Mouse (Mus musculus) fat pad, adult 2 months (tissue): ENCODE measurements around the gene Atp1b2.
"Not testable (repeated sequence)": the region's sequence is repeated elsewhere in the genome, so short reads cannot be mapped to it uniquely, and the experiment has no call there.

Source experiments
- DNase-seq: peaks from one replicate; pipeline ENCODE4 v3.0.0-alpha.2; 2011; ENCODE audit warnings: low read depth, low spot score; ENCODE audit errors: extremely low read depth

Atp1b2 gene

DNA sequence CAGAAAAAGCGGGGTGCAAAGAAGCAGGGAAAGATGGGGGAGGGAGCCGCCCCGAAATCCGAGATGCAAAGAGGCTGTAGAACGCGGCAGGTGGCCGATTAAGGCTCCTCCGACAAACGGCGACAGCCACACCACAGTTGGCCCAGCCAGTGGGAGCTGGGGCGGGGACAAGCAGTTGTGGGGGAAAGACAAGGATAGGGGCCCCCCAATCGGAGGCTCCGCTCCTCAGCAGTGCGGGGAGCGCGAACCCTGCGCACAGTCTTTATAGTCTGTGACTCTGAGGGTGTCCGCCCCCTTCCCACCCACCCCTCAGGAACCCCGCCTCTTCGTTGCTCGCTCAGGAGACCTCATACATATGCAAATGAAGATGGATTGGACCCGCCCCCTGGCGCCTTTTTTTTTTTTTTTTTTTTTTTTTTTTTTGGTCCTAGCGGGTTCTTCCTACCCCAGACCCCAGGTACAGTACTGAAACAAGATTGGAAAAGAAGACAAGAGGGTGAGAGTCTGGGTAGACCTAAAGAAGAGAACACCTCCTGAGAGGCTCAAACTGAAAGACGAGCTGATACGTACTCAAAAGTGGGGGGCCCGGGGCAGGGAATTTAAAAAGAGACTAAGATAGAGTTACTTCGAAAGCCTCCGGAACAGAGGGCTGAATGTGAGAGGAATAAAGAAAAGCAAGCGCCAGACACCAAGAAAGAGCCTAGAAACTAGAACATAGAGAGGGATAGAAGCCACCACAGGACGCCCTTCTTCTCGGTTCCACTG, at the start of gene Atp1b2:
TSS of gene Atp1b2 (minus strand) at position 217 of the 765 bp plus-strand sequence.
- no peak for DNase-seq

DNA sequence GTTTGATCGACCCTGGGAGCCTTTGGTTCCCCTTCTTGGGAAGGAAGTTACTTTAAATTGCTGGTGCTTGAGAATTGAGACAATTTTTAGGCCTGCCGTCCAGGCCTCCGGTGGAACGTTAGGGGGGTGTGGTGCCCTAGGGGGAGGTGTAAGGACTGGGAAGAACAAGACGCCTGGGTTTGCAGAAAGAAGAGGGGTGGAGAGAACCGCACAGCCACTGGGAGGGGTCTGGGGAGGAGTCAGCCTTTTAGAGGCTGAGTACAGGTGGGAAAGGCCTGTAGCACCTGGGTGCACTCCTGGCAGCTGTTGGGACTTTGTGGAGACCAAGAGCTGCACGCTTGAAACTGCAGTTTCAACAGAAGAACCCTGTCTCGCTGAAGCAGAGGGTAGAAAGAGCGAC, 49.0 kb upstream of the Atp1b2 start:
- no peak for DNase-seq

DNA sequence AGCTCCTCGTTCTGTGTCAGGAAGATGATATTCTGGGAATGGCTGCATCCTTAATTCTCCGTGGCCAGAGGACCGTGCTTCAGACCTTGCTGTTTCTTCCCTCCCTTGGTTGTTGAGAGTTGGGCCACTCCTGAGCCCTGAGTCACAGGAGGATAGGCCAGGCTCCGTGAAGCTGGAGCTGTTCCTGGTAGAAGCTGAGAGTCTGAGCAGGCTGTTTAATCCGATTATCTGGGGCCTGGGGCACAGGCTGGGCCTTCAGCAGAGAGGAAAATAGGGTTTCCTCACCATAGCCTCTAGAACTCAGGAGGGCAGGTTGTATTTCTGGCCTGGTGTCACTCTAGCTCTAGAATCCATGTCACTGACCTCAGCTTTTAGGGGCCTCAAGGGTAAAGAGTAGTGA, 47.7 kb upstream of the Atp1b2 start:
- DNase-seq: no peak

DNA sequence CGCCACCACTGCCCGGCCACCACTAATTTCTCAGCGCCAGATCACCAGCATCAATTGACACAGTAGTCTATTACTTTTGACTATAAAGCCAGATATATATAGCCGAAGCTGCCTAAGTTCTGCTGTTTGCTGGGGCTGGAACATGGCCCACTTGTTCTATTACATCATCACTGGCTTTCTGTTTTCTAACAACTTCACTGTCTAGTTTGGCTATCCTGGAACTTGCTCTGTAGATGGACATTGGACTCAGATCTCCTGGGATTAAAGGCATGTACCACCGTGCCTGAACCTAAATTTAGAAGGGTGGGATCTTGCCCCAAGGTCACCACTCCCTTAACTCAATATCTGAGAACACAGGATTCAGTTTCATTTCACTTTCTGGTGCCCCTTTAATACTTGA, 40.1 kb upstream of the Atp1b2 start:
- DNase-seq: no peak

DNA sequence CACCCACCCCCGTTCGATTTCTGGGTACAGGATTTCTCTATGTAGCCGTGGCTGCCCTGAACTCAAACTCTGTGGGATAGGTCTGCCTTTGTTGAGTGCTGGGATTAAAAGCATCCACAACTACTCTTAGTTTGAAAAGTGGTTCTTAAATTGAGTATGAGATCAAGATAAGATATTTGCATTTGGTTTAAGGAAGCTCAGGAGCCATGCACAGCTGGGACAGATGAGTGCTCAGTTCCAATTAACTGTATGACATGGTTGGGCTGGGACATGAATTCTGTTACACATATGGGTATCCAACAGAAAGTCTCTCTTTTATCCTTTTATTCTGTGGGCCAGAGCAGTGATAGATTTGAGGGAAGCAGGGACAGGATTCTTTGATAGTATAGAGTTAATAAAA, 29.7 kb upstream of the Atp1b2 start:
- no peak for DNase-seq

DNA sequence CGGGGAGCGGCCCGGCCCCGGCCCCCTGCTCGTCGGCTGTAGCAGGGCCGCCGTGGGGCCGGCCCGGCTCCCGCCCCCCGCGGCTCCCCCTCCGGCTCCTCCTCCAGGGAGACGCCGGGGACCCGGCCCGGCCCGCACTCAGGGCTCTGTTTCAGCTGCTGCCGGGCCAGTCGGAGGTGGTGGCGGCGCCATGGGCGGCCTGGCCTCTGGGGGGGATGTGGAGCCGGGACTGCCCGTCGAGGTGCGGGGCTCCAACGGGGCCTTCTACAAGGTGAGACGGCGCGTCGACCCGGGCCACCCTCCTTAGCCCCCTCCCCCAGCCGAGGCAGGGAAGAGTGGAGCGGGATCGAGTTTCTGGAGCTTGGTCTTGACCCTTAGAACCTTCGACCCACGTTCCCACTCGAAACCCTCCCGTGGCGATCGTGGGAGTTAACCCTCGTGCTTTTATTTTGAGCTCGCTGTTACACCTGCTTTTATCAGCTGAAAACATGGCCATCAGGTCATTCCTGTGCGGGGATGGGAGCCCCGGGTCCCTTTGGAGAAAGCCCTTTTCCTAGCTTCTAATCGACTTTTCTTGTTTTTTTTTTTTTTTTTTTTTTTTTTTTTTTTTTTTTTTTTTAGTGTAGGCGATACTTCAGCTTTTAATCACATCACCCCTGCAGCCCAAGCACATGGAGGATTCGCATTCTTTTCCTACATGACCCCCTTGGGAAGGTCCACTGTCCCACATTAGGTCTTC, 27.6 kb upstream of the Atp1b2 start:
- no peak for DNase-seq

DNA sequence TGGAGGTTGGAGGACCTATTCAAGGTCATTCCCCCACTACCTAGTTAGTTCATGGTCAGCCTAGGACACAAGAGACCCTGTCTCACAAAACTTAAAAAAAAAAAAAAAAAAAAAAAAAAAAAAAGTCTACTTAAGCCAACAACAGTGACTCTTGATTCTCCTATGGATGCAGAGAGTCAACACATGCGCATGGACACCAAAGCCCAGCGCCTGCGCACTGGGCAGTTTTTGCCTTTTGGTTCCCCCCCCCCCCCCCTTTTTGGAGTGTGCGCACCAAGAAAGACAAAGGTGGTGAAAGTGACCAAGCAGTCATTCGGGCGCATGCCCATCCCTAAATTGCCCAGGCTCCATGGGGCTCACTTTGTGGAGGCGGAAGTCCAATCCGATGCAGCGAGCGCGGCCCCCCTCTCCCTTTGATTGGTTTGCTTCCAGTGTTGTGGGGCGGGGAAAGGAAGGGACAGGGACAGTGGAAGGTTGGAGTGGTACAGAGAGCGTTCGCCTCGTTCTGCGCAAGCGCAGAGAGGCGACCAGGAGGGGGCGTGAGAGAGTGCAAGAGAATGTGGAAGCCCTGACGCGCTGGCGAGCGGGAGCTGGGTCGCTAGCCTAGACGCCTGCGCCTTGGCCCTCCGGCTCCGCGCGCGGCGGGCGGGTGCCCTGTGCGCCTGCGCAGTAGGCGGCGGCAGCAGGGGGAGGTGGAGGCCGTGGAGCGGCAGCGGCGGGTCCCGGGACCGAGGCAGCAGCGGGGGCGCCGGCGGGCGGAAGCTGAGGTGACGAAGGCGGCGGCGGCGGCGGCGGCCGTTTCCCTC, 26.7 kb upstream of the Atp1b2 start, which contains the start of gene Fxr2:
TSS of gene Fxr2 (plus strand) at position 707 of the 806 bp plus-strand sequence.
- DNase-seq: peak; percentile 74

DNA sequence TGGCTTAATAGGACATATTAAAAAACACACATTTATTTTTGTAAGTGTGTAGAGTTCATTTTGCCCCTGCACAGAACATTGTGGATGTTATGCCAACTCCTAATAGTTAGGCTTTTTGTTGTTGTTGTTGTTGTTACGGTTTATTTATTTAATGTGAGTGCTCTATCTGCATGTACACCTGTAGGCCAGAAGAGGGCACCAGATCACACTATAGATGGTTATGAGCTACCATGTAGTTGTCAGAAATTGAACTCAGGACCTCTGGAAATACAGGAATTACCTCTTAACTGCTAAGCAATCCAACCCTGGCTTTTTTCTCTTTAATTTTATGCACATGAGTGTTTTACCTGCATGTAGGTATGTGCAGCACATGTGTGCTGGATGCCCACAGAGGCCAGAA, 24.1 kb upstream of the Atp1b2 start:
- no peak for DNase-seq

DNA sequence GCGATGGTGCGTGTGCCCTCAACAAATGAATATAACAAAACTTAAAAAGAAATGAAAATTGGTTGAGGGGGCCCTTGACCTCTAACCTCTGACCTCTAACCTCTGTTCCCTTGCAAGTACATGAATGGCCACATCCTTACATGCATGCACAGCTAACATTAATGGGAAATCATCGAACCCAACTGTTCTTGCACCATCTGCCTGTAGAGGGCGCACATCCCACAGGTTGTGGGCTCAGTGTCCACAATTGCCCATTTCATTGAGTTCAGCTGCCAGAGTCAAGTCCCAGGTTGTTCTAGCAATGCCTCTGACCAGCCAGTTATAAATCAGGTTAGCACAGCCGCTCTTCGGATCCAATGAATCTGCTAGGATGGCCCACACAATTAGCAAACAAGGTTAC, 22.5 kb upstream of the Atp1b2 start:
- DNase-seq: no peak

DNA sequence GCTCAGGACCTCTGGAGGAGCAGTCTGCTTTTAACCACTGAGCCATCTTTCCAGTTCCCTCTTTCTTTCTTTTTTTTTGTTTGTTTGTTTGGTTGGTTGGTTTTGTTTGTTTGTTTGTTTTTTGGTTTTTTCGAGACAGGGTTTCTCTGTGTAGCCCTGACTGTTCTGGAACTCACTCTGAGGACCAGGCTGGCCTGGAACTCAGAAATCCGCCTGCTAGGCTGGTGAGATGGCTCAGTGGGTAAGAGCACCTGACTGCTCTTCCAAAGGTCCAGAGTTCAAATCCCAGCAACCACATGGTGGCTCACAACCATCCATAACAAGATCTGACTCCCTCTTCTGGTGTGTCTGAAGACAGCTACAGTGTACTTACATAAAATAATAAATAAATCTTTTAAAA, 18.6 kb upstream of the Atp1b2 start:
- DNase-seq: not testable (repeated sequence)

DNA sequence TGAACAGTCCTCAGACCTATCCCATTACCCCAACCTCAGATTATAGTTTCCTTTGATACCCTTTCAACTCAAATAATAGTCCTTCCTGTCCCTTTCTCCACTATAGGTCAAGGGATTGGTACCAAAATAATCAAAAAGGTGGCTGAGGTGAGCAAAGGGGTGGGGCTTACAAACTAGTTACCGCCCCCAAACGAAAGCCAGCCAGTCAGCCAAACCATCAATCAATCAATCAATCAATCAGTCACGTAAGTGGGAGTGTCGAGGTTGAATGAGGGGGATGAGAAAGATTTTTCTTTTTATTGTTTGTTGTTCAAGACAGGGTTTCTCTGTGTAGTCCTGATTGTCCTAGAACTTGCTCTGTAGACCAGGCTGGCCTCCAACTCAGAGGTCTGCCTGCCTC, 17.3 kb upstream of the Atp1b2 start:
- DNase-seq: no peak

DNA sequence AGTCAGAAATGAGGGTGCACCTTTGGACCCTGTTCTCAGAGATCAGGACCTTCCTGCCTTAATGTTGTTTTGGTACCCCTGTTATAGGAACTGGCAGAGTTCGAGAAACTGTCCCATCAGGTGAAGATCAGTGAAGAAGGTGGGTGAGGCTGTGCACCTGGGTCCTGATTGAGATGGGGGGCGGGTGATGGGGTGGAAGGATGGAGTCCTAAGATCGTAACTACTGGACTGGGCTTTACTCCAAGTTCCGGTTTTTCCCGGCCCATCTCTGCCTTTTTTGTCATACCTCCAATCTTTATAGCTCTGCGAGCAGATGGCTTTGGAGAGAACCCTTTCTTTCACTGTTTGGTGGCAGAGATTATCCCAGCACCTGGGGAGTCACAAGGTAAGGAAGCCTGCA, 16.7 kb upstream of the Atp1b2 start:
- DNase-seq: no peak

DNA sequence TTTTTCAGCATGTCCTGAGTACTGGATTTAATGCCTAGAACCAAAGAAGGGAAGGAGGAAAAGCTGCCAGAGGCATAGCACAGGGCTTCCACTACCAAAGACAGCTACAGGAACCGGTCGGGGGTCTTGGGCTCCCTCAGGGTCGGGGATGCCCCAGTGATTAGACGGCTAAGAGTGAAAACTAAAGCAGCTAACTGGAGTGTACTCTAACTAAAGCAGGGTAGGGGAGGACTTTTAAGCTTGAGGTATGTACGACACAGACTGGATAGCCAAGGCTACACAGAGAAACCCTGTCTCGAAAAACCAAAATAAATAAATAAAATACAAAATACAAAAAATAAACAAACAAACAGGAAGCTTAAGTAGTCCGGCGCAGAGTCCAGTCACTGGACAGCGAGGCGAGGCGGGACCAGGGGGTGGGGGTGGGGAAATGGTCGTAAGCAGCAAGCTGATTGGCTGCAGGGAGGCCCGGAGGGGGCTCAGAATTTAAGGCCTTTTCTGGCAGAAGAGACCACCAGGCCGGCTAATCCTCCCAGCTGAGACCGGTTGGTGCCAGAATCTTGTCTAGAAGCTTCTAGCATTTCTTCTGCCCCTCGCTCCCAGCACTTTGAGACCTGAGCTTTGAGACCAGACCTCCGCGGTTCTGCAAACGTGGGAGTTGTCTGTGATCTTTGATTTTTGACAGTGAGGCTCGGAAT, 16.0 kb upstream of the Atp1b2 start, which contains the start of gene Sat2:
TSS of gene Sat2 (plus strand) at position 454 of the 698 bp plus-strand sequence.
- DNase-seq: no peak

DNA sequence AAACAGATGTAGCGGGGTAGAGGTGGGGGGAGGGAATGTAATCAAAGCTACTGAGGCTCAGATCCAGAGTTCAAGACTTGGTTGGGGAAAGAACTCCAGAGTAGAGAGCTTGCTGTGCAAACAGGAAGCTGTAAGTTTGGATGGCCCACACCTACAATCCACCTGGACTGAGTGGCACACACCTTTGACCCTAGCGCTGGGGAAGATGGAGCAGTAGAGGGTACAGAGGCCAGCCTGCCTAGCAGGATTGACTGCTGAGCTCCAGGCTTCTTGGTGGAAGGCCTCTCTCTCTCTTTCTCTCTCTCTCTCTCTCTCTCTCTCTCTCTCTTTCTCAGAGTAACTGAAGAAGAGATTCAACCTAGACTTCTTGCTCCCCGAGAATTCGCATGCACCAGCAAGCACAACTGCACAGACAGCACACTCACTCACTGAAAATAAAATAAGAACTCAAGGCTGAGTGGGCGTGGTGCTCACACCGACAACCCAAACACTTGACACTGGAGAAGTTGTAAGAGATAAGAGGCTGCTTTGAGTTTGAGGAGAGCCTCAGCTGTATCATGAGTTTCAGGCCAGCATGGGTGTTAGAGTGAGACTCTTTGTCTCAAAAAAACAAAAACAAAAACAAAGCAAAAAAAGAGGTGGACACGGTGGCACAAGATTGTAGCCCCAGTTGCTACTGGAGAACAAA, 14.8 kb upstream of the Atp1b2 start:
- DNase-seq: no peak

DNA sequence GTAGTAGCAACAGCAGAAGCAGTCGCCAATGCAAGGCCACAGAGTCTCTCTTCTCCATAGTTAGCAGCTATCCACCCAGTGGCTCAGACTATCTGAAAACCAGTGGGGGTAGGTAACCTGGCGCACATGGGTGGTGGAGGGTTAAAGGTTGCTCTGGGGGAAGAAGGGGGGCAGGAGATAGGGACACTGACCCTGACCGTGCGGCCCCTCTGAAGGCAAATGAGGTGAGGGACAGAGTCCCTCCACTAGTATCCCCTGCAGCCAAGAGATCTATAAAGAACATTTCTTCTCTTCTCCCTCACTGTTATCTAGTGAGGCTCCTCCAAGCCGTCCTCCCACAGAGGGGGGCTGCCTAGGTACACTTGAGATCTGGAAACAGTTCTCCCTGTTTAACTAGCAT, 12.1 kb upstream of the Atp1b2 start, which contains the start of gene Shbg:
TSS of gene Shbg (minus strand) at position 101 of the 400 bp plus-strand sequence.
- no peak for DNase-seq

DNA sequence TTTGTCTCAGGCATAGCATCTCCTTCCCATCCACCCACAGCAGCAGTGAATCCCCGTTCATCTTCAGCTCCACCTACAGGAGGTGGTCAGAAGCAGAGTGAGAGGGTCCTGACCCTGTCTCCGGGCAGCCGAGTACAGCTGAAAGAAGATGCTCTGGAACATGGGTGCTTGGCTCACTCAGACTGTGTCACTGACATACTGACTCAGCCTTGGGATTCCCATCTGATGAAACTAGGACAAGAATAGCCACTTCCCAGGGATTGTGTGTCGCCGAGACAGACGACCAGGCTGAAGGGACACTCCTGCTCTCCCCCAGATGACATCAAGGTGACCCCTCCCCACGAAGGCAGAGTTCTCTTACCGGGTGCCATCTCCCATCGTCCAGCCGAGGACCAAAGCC, 11.0 kb upstream of the Atp1b2 start:
- no peak for DNase-seq

DNA sequence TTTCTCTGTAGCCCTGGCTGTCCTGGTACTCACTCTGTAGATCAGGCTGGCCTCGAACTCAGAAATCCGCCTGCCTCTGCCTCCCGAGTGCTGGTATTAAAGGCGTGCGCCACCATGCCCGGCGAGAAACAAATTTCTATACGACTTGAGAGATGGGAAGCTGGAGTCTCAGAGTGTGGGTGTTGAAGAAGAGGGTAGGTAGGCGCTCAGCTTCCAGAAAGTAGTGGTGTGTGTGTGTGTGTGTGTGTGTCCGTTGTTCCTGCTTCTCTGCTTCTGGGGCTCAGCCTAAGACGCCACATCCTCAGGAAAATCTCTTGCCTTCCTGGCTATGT, 8.5 kb upstream of the Atp1b2 start:
- not testable (repeated sequence) for DNase-seq

DNA sequence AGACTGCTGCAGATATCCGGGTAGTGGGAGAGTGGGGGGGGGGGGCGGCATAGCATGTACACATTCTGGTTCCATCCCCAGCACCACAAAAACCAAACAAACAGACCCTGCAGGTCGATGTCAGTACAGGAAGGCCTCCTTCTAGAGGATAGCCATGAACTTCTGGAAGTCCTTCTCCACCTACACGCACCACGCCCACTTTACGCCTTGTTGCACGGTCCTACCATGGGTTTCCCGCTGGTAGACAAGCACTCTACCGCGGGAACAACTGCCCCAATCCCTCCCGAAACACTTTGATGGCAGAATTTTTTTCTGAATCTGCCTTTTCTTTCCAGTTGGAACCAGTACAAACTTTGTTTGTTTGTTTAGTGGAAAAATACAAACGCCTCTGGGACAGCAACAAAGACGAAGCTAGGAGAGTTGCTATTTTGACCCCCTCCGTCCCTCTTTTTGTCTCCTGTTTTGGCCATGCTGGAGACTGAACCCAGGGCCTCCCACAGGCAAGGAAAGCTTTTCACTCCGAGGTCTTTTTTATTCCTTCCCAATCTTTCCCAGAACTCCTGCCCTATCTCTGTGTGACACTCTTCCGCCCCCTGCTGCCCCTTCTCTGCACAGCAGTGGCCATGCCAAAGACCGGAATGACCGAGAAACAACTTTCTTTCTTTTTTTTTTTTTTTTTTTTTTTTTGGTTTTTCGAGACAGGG, 8.0 kb upstream of the Atp1b2 start:
- DNase-seq: no peak

DNA sequence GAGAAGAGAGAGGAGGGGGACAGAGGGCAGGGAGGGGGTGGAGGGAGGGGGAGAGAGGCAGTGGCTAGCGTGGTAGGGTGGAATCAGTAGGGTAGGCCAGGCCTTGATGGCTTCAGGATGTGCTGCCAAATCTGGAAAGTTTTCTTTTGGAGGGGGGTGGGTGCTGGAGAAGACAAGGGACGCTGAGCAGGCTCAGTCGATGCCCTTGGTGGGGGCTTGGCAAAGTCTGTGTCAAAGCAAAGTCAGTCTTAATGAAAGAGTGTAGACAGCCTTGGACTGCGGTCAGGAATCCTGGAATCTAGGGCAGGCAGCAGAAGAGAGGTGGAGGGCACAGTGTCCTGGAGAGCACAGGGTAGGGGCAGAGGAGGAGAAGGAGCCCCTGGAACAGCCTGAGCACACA, 5.2 kb upstream of the Atp1b2 start:
- no peak for DNase-seq

DNA sequence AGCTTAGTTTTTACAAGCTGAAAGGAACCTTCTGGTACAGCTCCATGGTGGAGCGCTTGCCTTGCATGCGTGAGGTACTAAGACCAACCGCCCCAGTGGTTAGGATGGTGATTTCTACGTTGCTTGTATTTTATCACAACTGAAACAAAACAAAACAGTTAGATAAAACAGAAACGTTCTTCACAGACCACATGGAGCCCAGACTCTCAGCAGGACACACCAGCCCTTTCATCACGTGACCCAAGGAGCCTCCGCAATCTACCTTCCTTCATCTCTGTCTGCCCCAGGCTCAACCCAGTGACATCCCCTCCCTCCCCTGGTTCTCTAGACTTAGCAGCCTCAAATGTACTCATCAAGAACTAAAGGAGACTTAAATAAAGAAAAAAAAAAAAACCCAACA, 3.7 kb upstream of the Atp1b2 start:
- no peak for DNase-seq
